Mouse (Mus musculus) splenic B cell, adult 2 months (primary cell): ENCODE measurements around the gene Wasf2.

Source experiments
- DNase-seq: peaks from one replicate; pipeline ENCODE4 v3.0.0-alpha.2; 2011; ENCODE audit warnings: low read depth, low spot score
- H3K27me3 ChIP-seq: 2 replicates; pipeline ENCODE4 v1.6.1; 2012; ENCODE audit warnings: mild to moderate bottlenecking, low read length, moderate library complexity, mixed read lengths; ENCODE audit not compliant: control insufficient read depth, poor library complexity, insufficient read depth, severe bottlenecking
- H3K36me3 ChIP-seq: 2 replicates; pipeline ENCODE4 v1.6.1; 2012; ENCODE audit warnings: mild to moderate bottlenecking, low read length, moderate library complexity, mixed read lengths; ENCODE audit not compliant: control insufficient read depth, poor library complexity, insufficient read depth, severe bottlenecking

Wasf2 gene

DNA sequence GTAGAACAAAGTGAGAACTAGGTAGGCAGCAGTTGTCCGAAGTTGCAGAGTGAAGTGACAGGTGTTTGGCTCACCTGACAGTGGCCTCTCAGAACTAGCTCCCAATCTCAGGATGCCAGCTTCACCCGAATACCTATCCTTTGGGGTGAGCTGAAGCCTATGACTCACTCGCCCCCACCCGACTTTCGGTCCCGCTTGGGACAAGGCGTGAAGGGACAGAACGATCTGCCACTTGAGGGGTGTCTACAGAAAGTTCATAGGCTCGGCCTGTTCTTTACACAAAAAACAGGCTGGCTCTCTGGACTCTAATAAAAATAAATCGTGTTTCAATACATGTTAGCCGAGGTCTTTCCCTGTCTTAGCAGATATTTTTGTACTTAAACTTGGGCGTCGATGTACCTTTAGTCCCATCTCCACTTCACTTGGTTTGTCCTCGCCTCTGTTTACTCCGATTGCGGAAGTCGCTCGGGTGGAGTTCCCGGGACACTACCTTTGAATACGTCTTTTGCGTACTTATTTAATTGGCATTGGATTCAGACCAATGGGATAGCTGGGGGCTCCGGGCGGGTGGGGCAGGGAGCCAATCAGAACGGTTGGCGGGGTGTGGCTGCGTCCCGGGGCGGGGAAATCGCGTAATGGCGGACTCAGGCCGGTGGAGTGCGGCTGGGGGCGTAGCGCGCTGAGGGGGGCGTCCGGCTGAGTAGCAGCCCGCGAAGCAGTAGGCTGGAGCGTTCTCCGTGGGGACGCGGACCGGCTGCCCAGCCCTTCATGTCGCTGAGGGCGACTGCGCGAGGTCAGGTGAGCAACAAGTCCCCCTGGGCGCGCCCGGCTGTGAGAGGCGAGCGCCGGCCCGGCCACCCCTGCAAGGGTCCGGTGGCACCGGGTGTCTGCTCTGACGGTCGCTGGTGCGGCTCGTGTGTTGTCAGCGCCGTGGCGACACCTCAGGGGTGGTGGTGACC lies at the start of gene Wasf2:
Gene Wasf2 (plus strand): TSS at position 575 of the 959 bp plus-strand sequence.
- DNase-seq, result peak; percentile 96
- no peaks in the 10 kb centered on the region for H3K27me3 ChIP-seq
- H3K36me3 ChIP-seq, result no peaks in the 10 kb centered on the region

DNA sequence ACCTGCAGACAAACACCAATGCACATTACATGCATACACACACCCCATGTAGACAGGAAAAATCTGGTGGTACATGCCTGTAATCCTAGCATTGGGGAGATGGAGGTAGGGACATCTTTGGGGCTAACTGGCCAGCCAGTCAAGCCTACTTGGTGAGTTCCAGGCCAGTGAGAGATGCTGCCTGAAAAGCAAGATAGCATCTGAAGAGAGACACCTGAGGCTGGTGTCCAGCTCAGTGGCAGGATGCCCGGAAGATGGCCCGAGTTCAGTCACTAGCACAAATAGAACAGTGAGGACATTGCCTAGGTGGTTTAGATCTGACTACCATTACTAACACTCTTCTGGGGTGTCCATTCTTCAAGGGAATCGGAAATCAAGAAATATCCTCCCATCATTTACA lies 49.4 kb upstream of the Wasf2 start:
- Histone ChIP-seq H3K27me3 (no peaks in the 10 kb centered on the region), H3K36me3 (no peaks in the 10 kb centered on the region)
- no peak for DNase-seq

DNA sequence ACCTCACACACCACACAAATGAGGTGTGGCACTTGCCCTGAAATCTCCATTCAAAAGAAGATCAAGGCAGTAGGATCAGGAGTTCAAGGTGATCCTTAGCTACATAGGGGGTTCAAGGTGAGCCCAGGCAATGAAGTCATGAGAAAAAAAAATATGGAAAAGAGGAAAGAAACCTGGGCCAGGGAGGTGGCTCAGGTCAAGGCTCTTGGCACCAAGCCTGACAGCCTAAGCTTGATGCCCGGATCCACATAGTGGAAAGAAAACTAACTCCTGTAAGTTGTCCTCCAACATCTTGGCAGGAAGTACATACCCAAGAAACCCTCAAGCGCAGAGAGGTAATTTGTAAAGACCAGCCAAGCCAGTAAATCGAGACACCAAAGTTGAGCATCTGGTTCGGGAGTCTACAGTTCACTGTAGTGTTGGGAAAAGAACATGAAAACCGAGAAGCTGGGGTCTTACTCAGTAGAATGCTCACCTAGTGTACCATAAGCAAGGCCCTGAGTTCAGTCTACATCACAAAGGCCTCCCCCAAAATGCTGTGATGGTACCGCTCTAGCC lies 48.0 kb upstream of the Wasf2 start:
- no peak for DNase-seq
- Histone ChIP-seq H3K36me3 (no peaks in the 10 kb centered on the region), H3K27me3 (no peaks in the 10 kb centered on the region)

DNA sequence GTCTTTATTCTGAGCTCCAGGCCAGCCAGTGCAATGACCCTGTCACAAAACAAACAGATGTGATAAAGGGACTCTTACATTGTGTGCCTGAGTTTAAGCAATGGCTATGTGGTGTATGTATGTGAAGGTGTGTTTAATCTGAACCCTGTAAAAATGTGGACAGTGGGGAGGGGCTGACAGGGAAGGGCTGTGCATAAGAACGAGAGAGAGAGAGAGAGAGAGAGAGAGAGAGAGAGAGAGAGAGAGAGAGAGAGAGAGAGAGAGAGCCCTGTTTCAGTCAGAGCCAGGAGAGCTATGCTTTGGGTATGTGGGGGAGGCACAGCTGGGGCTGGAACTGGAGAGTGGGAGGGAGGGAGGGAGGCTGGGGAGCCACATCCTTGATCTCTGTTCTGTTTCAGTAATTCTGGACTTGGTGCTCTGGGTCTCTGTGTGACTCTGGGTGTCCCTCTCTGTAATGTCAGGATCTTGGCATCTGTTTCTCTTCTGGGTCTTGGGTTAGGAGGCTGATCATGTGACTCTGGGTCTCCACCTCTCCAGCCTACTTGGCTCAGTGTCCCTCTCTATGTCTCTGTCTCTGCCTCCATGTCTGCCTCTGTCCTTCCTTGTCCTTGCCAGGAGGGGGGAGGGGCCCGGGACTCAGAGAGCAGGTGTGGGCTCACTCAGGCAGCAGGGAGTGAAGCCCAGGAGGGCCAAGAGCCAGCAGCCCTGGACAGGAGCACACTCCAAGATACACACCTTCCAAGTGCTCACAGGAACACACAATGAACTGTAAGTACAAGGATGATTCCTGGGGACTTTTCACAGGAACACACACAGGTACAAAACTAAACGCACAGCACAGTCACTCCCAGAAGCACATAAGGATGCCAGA lies 46.1 kb upstream of the Wasf2 start:
- DNase-seq, result no peak
- H3K27me3 ChIP-seq, result no peaks in the 10 kb centered on the region
- no peaks in the 10 kb centered on the region for H3K36me3 ChIP-seq

DNA sequence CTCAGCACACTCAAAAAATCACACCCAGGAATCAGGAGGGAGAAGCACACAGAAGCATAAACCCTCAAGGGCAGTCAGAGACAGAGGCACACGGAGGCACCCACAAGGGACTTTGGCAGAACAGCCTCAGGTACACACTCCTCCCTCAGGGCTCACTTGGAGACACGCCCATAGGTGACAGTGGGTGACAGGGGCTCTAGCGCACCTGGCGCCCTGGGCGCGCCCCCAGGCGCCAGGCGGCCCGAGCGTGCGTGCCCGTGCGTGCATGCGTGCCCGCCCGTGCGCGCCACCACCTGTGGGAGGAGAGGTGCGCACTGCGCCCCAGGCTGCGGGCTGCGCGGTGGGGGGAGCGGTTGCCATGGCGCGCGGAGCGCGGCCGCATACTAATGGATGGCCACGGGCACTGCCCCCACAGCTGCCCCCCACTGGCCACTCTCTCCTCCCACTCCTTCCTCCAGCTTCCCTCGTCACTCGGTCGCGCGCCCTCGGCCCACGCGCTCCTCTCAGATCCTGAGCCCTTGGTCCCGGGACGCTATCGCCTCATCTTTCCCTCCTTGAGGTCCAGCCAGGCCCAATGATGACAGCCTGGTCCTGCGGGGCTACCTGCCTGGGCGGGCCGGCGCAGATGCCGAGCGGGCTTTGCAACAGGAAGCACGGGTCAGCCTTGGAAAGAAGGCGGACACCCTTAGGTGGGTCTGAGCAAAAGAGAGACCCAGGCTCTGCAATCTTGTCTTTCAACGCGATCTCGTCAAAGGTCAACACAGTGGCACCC lies 45.1 kb upstream of the Wasf2 start:
- DNase-seq, result peak; percentile 71
- no peaks in the 10 kb centered on the region for H3K36me3 ChIP-seq

DNA sequence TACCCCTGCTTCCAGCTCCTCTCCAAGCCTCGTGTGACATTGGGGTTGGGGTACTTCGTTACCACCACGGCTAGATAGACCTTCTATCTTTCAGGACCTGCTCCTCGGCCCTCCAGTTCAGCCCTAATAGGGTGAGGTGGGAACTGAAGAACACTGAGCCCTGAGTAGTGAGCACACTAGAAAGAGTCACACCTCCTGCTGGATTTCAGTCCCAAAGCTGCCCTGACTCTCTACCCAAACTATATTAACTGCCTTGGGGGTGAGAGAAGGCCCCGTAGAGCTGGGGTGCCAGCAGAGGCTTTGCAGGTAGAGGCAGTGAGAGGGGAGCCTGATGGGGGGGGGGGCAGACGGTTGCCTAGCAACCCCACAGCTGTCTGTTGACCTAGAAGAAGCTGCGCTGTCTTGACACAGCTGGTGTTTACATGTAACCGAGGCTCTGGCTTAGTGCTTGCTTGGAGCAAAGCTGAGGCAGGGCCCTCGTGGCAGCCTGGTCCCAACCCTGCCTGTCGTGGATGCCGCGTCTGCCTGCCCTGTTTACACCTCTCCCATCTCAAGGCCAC lies 44.4 kb upstream of the Wasf2 start:
- peak; percentile 60 for DNase-seq
- H3K36me3 ChIP-seq, result no peaks in the 10 kb centered on the region
- H3K27me3 ChIP-seq, result no peaks in the 10 kb centered on the region

More for the DNA sequence above, 45.1 kb upstream of the Wasf2 start:
- H3K27me3 ChIP-seq, result no peaks in the 10 kb centered on the region

DNA sequence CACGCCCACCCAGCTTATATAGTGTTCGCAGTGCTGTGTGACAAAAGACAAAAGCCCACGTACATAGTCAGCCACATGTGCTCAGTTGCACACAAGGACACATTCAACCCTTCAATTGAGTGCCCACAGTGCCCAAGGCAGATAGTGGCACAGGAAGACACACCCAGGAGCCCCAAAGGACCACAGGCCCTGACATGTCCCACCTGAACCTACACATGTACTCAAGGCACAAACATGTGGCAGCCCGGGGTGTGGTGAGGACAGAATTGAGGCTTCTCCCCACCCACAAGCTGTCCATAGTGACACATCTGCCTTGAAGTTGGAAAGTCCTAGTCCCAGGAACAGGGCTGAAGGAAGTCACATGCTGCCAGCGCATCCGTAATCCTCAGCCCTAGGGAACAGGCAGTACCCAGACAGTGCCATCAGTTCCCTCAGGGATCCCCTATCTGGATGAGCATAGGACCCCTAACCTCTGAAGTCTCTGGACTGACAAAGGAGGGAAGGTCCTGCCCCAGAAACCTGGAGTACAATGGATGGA lies 43.1 kb upstream of the Wasf2 start:
- no peaks in the 10 kb centered on the region for H3K27me3 ChIP-seq
- no peaks in the 10 kb centered on the region for H3K36me3 ChIP-seq
- DNase-seq, result no peak

DNA sequence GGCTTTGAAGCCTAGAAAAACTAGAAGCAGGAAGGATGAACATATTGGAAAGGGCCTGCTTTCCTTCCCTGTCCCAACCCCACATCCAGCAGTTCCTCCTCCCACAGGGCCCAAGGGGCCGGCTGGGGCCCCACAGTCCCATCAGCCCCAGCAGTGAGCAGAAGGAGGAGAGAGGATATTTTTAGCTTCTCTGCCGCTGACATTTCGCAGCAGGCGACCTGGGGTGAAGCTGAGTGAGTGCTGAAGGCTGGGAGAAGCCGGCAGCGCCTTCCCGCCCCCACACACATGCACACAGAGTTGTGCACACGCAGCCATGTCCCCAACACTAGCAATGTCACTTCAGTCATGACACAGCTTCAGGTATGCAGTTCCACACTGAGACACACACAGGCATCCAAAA lies 42.5 kb upstream of the Wasf2 start:
- no peak for DNase-seq
- H3K27me3 ChIP-seq, result no peaks in the 10 kb centered on the region
- no peaks in the 10 kb centered on the region for H3K36me3 ChIP-seq

DNA sequence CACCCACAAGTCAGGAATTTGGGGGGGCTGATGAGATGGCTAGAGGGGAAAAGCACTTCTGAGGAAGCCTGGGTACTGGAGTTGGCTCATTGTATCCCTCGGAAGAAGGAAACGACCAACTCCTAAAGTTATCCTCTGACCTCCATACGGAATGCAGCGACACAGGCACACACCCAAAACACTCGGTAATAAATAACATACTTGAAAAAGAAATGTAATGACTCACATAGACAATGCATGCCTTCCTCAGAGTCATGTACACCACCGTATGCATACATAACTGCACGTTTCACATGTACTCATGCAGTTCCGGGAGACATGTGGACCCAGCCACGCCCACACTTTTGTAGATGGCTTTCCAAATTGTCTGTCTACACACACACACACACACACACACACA lies 41.0 kb upstream of the Wasf2 start:
- DNase-seq, result no peak
- Histone ChIP-seq H3K27me3 (no peaks in the 10 kb centered on the region), H3K36me3 (no peaks in the 10 kb centered on the region)

DNA sequence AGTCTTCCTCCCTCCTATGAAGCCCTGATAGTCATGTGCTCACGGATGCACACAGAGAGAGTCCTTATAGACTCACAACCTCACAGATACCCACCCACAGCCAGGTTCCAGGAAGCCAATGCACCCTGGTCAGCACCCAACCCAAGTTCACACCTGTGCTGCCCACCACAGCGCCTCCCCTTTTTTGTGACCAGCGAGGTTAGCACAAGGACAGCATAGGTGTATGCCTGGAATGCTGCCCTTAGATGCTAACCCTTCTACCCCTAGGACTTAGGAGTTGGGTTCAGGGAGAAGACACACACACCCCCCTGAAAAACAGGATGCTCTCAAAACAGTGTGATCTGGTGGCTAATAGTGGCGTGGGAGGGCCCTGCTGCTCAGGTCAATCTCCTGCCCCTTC lies 40.5 kb upstream of the Wasf2 start:
- H3K36me3 ChIP-seq, result no peaks in the 10 kb centered on the region
- DNase-seq, result no peak
- no peaks in the 10 kb centered on the region for H3K27me3 ChIP-seq

DNA sequence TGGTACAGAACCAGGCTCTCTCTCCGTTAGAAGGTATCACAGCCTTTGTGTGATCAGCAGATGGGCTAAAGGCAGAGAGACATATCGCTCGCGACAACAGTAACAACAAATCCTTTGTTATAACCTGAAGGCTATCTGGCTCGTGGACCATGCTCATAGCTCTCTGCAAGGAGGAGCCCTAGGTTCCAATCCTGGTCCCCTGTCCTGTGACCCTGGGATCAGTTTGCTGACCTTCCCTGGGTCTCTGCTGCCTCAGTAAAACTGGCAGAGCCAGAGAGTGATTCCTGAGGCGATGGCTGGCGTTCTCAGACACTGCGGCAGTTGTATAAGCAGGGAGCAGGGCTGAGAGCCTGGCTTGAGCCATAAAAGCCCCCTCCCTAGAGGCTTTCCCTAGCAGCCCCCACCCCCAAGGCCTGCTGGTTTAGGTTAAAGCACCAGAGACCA lies 40.0 kb upstream of the Wasf2 start:
- no peak for DNase-seq
- Histone ChIP-seq H3K36me3 (no peaks in the 10 kb centered on the region), H3K27me3 (no peaks in the 10 kb centered on the region)

DNA sequence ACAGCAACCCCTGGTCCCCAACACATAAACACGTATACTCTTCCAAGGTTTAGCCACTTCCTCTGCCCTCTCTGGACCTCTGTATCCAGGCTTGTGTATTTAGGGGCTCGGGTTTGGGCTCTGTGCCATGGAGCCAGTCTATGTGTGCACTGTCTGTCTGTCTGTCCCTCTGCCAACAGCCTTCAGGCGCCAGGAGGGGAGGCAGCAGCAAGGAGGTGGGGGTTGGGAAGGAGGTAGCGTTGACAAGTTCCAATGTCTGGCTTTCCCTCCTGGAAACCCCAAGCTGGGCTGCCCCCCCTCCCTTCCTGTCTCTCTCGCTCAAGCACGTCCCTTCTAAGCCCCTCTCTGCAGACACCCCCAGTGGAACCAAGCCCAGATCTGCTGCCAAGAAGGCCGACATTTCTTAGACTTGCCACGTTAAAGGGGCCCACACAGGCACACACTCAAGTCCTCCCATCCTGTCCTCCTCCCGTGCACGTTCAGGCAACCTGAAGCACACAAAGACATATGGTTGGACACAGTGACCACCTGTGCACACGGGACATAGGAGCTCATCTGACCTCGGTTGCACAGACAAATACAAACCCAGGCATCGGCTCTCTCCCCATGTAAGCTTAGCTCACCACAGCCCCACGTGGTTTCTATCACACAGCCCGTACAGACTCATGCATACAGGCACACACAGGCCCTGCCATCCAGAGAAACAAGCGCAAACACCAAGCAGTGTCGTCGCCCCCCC lies 39.4 kb upstream of the Wasf2 start:
- DNase-seq, result no peak
- H3K36me3 ChIP-seq, result no peaks in the 10 kb centered on the region
- no peaks in the 10 kb centered on the region for H3K27me3 ChIP-seq

DNA sequence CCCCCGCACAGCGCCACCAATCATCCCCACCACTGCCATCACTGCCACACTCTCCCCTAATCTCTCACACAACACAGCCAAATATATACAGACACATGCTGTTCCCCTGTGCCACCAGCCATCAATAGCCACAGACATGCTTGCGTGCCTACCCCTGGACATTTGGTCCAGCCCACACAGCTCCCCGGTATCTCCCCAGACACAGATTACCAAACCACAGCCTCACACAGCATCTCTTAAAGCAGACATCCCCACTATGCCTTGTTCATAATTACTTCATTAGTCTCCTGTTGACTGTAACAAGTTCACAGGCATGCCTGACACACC lies 38.9 kb upstream of the Wasf2 start:
- no peaks in the 10 kb centered on the region for H3K27me3 ChIP-seq
- no peak for DNase-seq
- no peaks in the 10 kb centered on the region for H3K36me3 ChIP-seq
